Mouse (Mus musculus) right cerebral cortex, postnatal 4 days (tissue): ENCODE measurements at regions not wholly inside any gene's neighbourhood (a gene's known extent, or its start where the extent isn't known, plus 50 kb on each side); places are given as distances from the start of the nearest gene placed in this dataset.
"Not testable (repeated sequence)": the region's sequence is repeated elsewhere in the genome, so short reads cannot be mapped to it uniquely, and the experiment has no call there.

Source experiments
- DNase-seq: peaks from one replicate; pipeline ENCODE4 v3.0.0-alpha.2; 2022

- no peak for DNase-seq
Observed at GRCm38 (mm10) chr2:135525779-135526178, 133.0 kb upstream of the Plcb4 start.

GRCm38 (mm10) chr2:135529619-135530018 is 129.2 kb upstream of the Plcb4 start:
- no peak for DNase-seq

- no peak for DNase-seq
Observed at GRCm38 (mm10) chr2:135536303-135536871, 122.4 kb upstream of the Plcb4 start.

GRCm38 (mm10) chr2:135538022-135538421 is 120.8 kb upstream of the Plcb4 start:
- no peak for DNase-seq

- peak; percentile 53 for DNase-seq
Observed at GRCm38 (mm10) chr2:135541058-135541457, 117.8 kb upstream of the Plcb4 start.

GRCm38 (mm10) chr2:135541930-135542329 is 116.9 kb upstream of the Plcb4 start:
- no peak for DNase-seq

- DNase-seq = no peak
Observed at GRCm38 (mm10) chr2:135544882-135545281, 113.9 kb upstream of the Plcb4 start.

GRCm38 (mm10) chr2:135547966-135548365 is 110.8 kb upstream of the Plcb4 start:
- no peak for DNase-seq

- no peak for DNase-seq
Observed at GRCm38 (mm10) chr2:135553031-135553430, 105.8 kb upstream of the Plcb4 start.

GRCm38 (mm10) chr2:135558026-135558425 is 100.8 kb upstream of the Plcb4 start:
- not testable (repeated sequence) for DNase-seq

- no peak for DNase-seq
Observed at GRCm38 (mm10) chr2:135559328-135559727, 99.5 kb upstream of the Plcb4 start.

- no peak for DNase-seq
Observed at GRCm38 (mm10) chr2:135559933-135560710, 98.7 kb upstream of the Plcb4 start.

GRCm38 (mm10) chr2:135560856-135561255 is 98.0 kb upstream of the Plcb4 start:
- no peak for DNase-seq

GRCm38 (mm10) chr2:135561716-135562115 is 97.1 kb upstream of the Plcb4 start:
- no peak for DNase-seq

GRCm38 (mm10) chr2:135562140-135562890 is 96.5 kb upstream of the Plcb4 start:
- no peak for DNase-seq

- no peak for DNase-seq
Observed at GRCm38 (mm10) chr2:135564231-135564630, 94.6 kb upstream of the Plcb4 start.

GRCm38 (mm10) chr2:135568350-135568749 is 90.5 kb upstream of the Plcb4 start:
- DNase-seq = no peak

- no peak for DNase-seq
Observed at GRCm38 (mm10) chr2:135571599-135571998, 87.2 kb upstream of the Plcb4 start.

- no peak for DNase-seq
Observed at GRCm38 (mm10) chr2:135577228-135577627, 81.6 kb upstream of the Plcb4 start.

- DNase-seq = no peak
Observed at GRCm38 (mm10) chr2:135578135-135578534, 80.7 kb upstream of the Plcb4 start.

GRCm38 (mm10) chr2:135579514-135579913 is 79.3 kb upstream of the Plcb4 start:
- DNase-seq = no peak

GRCm38 (mm10) chr2:135580051-135580450 is 78.8 kb upstream of the Plcb4 start:
- no peak for DNase-seq

- no peak for DNase-seq
Observed at GRCm38 (mm10) chr2:135582341-135582740, 76.5 kb upstream of the Plcb4 start.

- no peak for DNase-seq
Observed at GRCm38 (mm10) chr2:135606306-135606705, 52.5 kb upstream of the Plcb4 start.
